Mouse (Mus musculus): Measurements from ENCODE around the gene Hcn2.

GRCm38 (mm10) chr10:79703541-79703940 is 12.9 kb upstream of the Hcn2 start:
- TF ChIP-seq CTCF (IDR thresholded peaks at IDR 0.05; ENCODE audit: control insufficient read depth, insufficient read depth, low read length), result no peak
- no peak for TF ChIP-seq POLR2A (IDR thresholded peaks at IDR 0.05; ENCODE audit: borderline replicate concordance, control insufficient read depth, low read depth, low read length)

Measured in bone marrow, adult 2 months (tissue).